Mouse (Mus musculus) embryonic facial prominence, embryonic 10.5 days (tissue): ENCODE data around the gene Arhgap24. TPM values are rescaled to one million over a fixed set of nuclear protein-coding genes. Genes with fewer than 3 reads are reported as not detected.
"Not testable (repeated sequence)": the region's sequence is repeated elsewhere in the genome, so short reads cannot be mapped to it uniquely, and the experiment has no call there.

Experiments used
- DNase-seq: peaks from one replicate; pipeline ENCODE4 v3.0.0-alpha.2; 2017; ENCODE audit warnings: low spot score
- H3K27ac ChIP-seq: fragments of 300-500 bp; sonication (generic); replicated peaks from 2 replicates; pipeline ENCODE4 v1.5.1; 2016; ENCODE audit warnings: mild to moderate bottlenecking
- H3K27me3 ChIP-seq: fragments of 300-500 bp; sonication (generic); replicated peaks from 2 replicates; pipeline ENCODE4 v1.6.1; 2016; ENCODE audit warnings: low read depth, mild to moderate bottlenecking; ENCODE audit not compliant: poor library complexity, severe bottlenecking
- H3K36me3 ChIP-seq: fragments of 300-500 bp; sonication (generic); replicated peaks from 2 replicates; pipeline ENCODE4 v1.6.1; 2016; ENCODE audit warnings: mild to moderate bottlenecking, moderate library complexity
- H3K4me1 ChIP-seq: fragments of 300-500 bp; sonication (generic); 2 replicates; pipeline ENCODE4 v1.6.1; 2016
- H3K4me3 ChIP-seq: fragments of 300-500 bp; sonication (generic); 2 replicates; pipeline ENCODE4 v1.5.1; 2016; ENCODE audit warnings: mild to moderate bottlenecking, moderate library complexity
- H3K9me3 ChIP-seq: fragments of 300-500 bp; sonication (generic); 2 replicates; pipeline ENCODE4 v1.6.1; 2016; ENCODE audit warnings: mild to moderate bottlenecking
- WGBS: fragments of 180-500 bp; shearing (Covaris S2); methylation state at CpG from one replicate; pipeline ENCODE4 v1.1.7; 2016; 5-methylcytosine and 5-hydroxymethylcytosine counted together
- polyA plus RNA-seq: library from polyadenylated mRNA; unstranded; fragments of >200 nt; fragmentation: Nextera tagmentation; extraction: Ambion mirVana; gene quantifications from 2 replicates; pipeline ENCODE4 v1.2.1, GENCODE M21; 2016

The Arhgap24 gene
- polyA plus RNA-seq, 1 experiment from 2014 or later = 8.4 TPM

DNA sequence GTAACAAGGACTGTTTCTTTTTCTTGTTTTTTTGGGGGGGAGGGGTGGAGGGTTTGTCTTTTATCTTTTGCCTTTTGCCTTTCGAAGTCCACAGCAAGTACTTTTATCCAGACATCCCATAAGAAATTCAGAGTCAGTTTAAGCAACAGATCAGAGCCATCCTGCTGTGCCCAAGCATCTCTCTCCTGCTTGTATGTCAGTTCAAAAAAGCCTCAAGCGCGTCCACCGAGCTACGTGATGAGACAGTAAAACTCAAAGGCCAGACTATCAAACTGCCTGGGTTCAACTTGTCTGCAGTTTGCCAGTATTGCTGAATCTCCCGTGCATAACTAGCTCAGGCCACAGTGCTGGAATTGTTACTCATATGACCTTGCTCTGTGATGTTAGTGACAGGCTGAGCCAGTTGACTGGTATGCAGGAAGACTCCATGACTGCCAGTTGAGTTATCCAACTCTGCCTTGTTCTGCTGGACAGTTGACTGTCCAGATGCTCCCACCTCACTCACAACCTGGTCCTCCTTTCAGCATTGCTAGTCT, 418.6 kb downstream of the Arhgap24 start:
- Histone ChIP-seq H3K27me3 (no peaks in the 10 kb centered on the region), H3K4me1 (no peaks in the 10 kb centered on the region), H3K36me3 (no peaks in the 10 kb centered on the region), H3K27ac (no peak overlapping the region), H3K9me3 (no peaks in the 10 kb centered on the region), H3K4me3 (no peak overlapping the region)
- 81% methylated on average over 6 of the region's 6 CpGs for WGBS
- no peak for DNase-seq

- Histone ChIP-seq H3K4me1 (no peaks in the 10 kb centered on the region), H3K36me3 (no peaks in the 10 kb centered on the region), H3K9me3 (no peaks in the 10 kb centered on the region), H3K27me3 (no peaks in the 10 kb centered on the region), H3K27ac (no peak overlapping the region), H3K4me3 (no peak overlapping the region)
- DNase-seq = no peak
- 80% methylated on average over 5 of the region's 5 CpGs for WGBS
Observed at GRCm38 (mm10) chr5:102901176-102901575, 420.0 kb downstream of the Arhgap24 start.

DNA sequence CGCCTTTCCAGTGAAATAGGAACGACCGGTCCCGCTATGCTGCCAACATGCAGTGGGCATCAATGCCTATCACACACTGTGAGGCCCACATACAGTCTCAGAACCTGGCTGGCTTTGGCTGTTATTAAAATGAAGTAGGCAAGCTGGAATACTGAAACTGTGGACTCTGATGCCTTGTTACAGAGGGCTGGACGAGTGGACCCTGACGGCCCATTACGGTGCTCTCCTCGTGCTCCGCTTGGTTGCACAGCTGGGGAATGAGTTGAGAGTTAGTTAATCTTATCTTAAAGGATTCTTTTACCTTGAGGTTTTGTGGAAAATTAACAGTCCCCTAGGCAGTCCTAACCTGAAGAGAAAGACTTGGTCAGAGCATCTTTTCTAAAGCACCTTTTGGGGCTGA, 422.3 kb downstream of the Arhgap24 start:
- 92% methylated on average over 9 of the region's 9 CpGs for WGBS
- Histone ChIP-seq H3K4me1 (no peaks in the 10 kb centered on the region), H3K36me3 (no peaks in the 10 kb centered on the region), H3K27me3 (no peaks in the 10 kb centered on the region), H3K9me3 (no peaks in the 10 kb centered on the region), H3K4me3 (no peak overlapping the region), H3K27ac (no peak overlapping the region)
- no peak for DNase-seq

- Histone ChIP-seq H3K36me3 (no peaks in the 10 kb centered on the region), H3K4me3 (no peak overlapping the region), H3K27me3 (no peaks in the 10 kb centered on the region), H3K9me3 (no peaks in the 10 kb centered on the region), H3K27ac (no peak overlapping the region), H3K4me1 (no peaks in the 10 kb centered on the region)
- no peak for DNase-seq
- 87% methylated on average over 12 of the region's 12 CpGs for WGBS
Observed at GRCm38 (mm10) chr5:102904066-102904465, 422.9 kb downstream of the Arhgap24 start.

- Histone ChIP-seq H3K4me1 (no peaks in the 10 kb centered on the region), H3K9me3 (no peaks in the 10 kb centered on the region), H3K27me3 (no peaks in the 10 kb centered on the region), H3K4me3 (no peak overlapping the region), H3K27ac (no peak overlapping the region), H3K36me3 (no peaks in the 10 kb centered on the region)
- WGBS = 60% methylated on average over 13 of the region's 13 CpGs
- DNase-seq = no peak
Observed at GRCm38 (mm10) chr5:102905441-102906211, 424.4 kb downstream of the Arhgap24 start.

DNA sequence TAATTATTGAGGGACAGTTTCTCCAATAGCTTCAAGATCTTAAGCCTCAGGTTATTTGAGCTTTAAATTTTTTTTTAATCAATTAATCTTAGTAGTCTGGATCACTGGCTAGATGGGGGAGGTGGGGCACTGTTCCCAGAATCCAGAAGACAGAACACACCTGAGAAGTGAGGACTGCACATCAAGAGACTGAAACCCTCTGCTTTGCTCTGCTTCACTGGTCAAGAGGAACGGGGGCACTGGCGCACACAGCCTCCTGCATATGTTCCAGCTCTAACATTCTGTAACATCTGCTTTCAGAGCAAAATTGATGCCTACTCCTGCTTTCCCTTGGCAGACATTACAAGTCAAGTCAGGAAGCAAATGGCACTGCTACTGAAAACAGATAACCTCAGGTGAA, 439.0 kb downstream of the Arhgap24 start:
- no peak overlapping the region for H3K27ac ChIP-seq
- no peaks in the 10 kb centered on the region for H3K36me3 ChIP-seq
- H3K9me3 ChIP-seq = no peaks in the 10 kb centered on the region
- DNase-seq = no peak
- H3K4me3 ChIP-seq = no peak overlapping the region
- 85% methylated on average over 2 of the region's 2 CpGs for WGBS
- H3K27me3 ChIP-seq = no peaks in the 10 kb centered on the region
- no peaks in the 10 kb centered on the region for H3K4me1 ChIP-seq

- Histone ChIP-seq H3K27ac (no peak overlapping the region), H3K27me3 (no peaks in the 10 kb centered on the region), H3K36me3 (no peaks in the 10 kb centered on the region), H3K9me3 (no peaks in the 10 kb centered on the region), H3K4me3 (no peak overlapping the region), H3K4me1 (no peaks in the 10 kb centered on the region)
- no peak for DNase-seq
- 84% methylated on average over 5 of the region's 5 CpGs for WGBS
Observed at GRCm38 (mm10) chr5:102926786-102927185, 445.6 kb downstream of the Arhgap24 start.

GRCm38 (mm10) chr5:102930161-102930560, 449.0 kb downstream of the Arhgap24 start:
- Histone ChIP-seq H3K27ac (no peak overlapping the region), H3K4me1 (no peaks in the 10 kb centered on the region), H3K9me3 (no peaks in the 10 kb centered on the region), H3K4me3 (no peak overlapping the region), H3K27me3 (no peaks in the 10 kb centered on the region), H3K36me3 (no peaks in the 10 kb centered on the region)
- WGBS = 73% methylated on average over 6 of the region's 6 CpGs
- DNase-seq = no peak

- H3K9me3 ChIP-seq = not testable (repeated sequence)
Observed at GRCm38 (mm10) chr5:102943864-102944630, 462.9 kb downstream of the Arhgap24 start.

DNA sequence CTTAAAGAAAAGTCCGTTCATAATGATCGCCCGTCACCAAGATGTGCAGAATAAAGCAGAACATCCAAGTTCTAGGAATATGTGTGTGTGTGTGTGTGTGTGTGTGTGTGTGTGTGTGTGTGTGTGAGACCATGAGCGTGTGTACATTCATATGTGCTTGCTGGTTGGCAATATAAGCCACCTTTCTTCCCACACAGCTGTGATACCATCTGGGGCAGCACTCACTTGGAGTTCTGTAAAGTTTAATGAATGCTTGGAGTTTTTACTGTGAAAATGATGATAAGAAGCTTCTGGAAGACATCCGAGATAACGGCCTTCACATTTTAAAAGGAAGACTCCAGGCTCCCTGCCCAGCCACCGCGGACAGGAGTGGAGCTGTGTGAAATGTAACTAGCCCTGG, 465.4 kb downstream of the Arhgap24 start:
- no peak for DNase-seq
- Histone ChIP-seq H3K36me3 (no peaks in the 10 kb centered on the region), H3K4me1 (peaks cover 11% of the 10 kb centered on the region; the same call in 1 of the 2 replicates), H3K27me3 (no peaks in the 10 kb centered on the region), H3K27ac (peak overlapping the region; percentile 57; the same call in 1 of the 2 replicates), H3K9me3 (0 out of 2 replicates have a peak, but pooled peaks cover 2% of the 10 kb centered on the region), H3K4me3 (no peak overlapping the region)
- WGBS = 93% methylated on average over 8 of the region's 8 CpGs

More at GRCm38 (mm10) chr5:102943864-102944630, 462.9 kb downstream of the Arhgap24 start:
- not testable (repeated sequence) for H3K4me3 ChIP-seq, H3K36me3 ChIP-seq, H3K27me3 ChIP-seq, H3K27ac ChIP-seq, DNase-seq
- WGBS = 84% methylated on average over 17 of the region's 17 CpGs
- peaks cover 11% of the 10 kb centered on the region; the same call in 1 of the 2 replicates for H3K4me1 ChIP-seq

- H3K27ac ChIP-seq = peak overlapping the region; percentile 57; the same call in 1 of the 2 replicates
- DNase-seq = peak; percentile 21
- 64% methylated on average over 8 of the region's 8 CpGs for WGBS
Observed at GRCm38 (mm10) chr5:102947061-102947711, 466.0 kb downstream of the Arhgap24 start.

More at GRCm38 (mm10) chr5:102947061-102947711, 466.0 kb downstream of the Arhgap24 start:
- Histone ChIP-seq H3K9me3 (0 out of 2 replicates have a peak, but pooled peaks cover 2% of the 10 kb centered on the region), H3K4me3 (no peak overlapping the region), H3K27me3 (no peaks in the 10 kb centered on the region), H3K4me1 (peaks cover 11% of the 10 kb centered on the region; the same call in 1 of the 2 replicates), H3K36me3 (no peaks in the 10 kb centered on the region)
